Mouse (Mus musculus) embryonic facial prominence, embryonic 10.5 days (tissue): ENCODE data around the gene Sept9. TPM values are rescaled to one million over a fixed set of nuclear protein-coding genes. Genes with fewer than 3 reads are reported as not detected.
A peak's percentile ranks its signal among the peaks of the same experiment; 100 is the strongest.

Experiments used
- DNase-seq: peaks from one replicate; pipeline ENCODE4 v3.0.0-alpha.2; 2017; ENCODE audit warnings: low spot score
- H3K27ac ChIP-seq: fragments of 300-500 bp; sonication (generic); replicated peaks from 2 replicates; pipeline ENCODE4 v1.5.1; 2016; ENCODE audit warnings: mild to moderate bottlenecking
- H3K27me3 ChIP-seq: fragments of 300-500 bp; sonication (generic); replicated peaks from 2 replicates; pipeline ENCODE4 v1.6.1; 2016; ENCODE audit warnings: low read depth, mild to moderate bottlenecking; ENCODE audit not compliant: poor library complexity, severe bottlenecking
- H3K36me3 ChIP-seq: fragments of 300-500 bp; sonication (generic); replicated peaks from 2 replicates; pipeline ENCODE4 v1.6.1; 2016; ENCODE audit warnings: mild to moderate bottlenecking, moderate library complexity
- H3K4me1 ChIP-seq: fragments of 300-500 bp; sonication (generic); 2 replicates; pipeline ENCODE4 v1.6.1; 2016
- H3K4me3 ChIP-seq: fragments of 300-500 bp; sonication (generic); 2 replicates; pipeline ENCODE4 v1.5.1; 2016; ENCODE audit warnings: mild to moderate bottlenecking, moderate library complexity
- H3K9me3 ChIP-seq: fragments of 300-500 bp; sonication (generic); 2 replicates; pipeline ENCODE4 v1.6.1; 2016; ENCODE audit warnings: mild to moderate bottlenecking
- WGBS: fragments of 180-500 bp; shearing (Covaris S2); methylation state at CpG from one replicate; pipeline ENCODE4 v1.1.7; 2016; 5-methylcytosine and 5-hydroxymethylcytosine counted together
- polyA plus RNA-seq: library from polyadenylated mRNA; unstranded; fragments of >200 nt; fragmentation: Nextera tagmentation; extraction: Ambion mirVana; gene quantifications from 2 replicates; pipeline ENCODE4 v1.2.1, GENCODE M21; 2016

Sept9 gene
- polyA plus RNA-seq, 1 experiment from 2014 or later, result 255 TPM

GRCm38 (mm10) chr11:117348429-117349103 lies 149.1 kb downstream of the Sept9 start:
- Histone ChIP-seq H3K4me3 (peak overlapping the region; percentile 44; the same call in 1 of the 2 replicates), H3K27ac (peak overlapping the region; percentile 85), H3K27me3 (no peaks in the 10 kb centered on the region), H3K36me3 (peaks cover 35% of the 10 kb centered on the region), H3K9me3 (no peaks in the 10 kb centered on the region), H3K4me1 (peaks cover 77% of the 10 kb centered on the region)
- 65% methylated on average over 10 of the region's 10 CpGs for WGBS
- no peak for DNase-seq

GRCm38 (mm10) chr11:117349429-117350363 lies 150.2 kb downstream of the Sept9 start:
- Histone ChIP-seq H3K27me3 (no peaks in the 10 kb centered on the region), H3K27ac (peak overlapping the region; percentile 85), H3K36me3 (peaks cover 46% of the 10 kb centered on the region), H3K4me3 (peak overlapping the region; percentile 44), H3K9me3 (no peaks in the 10 kb centered on the region), H3K4me1 (peaks cover 72% of the 10 kb centered on the region)
- peak; percentile 72 for DNase-seq
- 20% methylated on average over 20 of the region's 20 CpGs for WGBS

GRCm38 (mm10) chr11:117350462-117351222 lies 151.2 kb downstream of the Sept9 start:
- H3K9me3 ChIP-seq, result no peaks in the 10 kb centered on the region
- peak overlapping the region; percentile 44 for H3K4me3 ChIP-seq
- H3K27me3 ChIP-seq, result no peaks in the 10 kb centered on the region
- no peak for DNase-seq
- H3K27ac ChIP-seq, result peak overlapping the region; percentile 85
- WGBS, result 76% methylated on average over 11 of the region's 11 CpGs
- H3K4me1 ChIP-seq, result peaks cover 63% of the 10 kb centered on the region
- H3K36me3 ChIP-seq, result peaks cover 56% of the 10 kb centered on the region

GRCm38 (mm10) chr11:117353126-117353525 lies 153.7 kb downstream of the Sept9 start:
- no peak for DNase-seq
- H3K36me3 ChIP-seq, result peaks cover 80% of the 10 kb centered on the region
- H3K9me3 ChIP-seq, result no peaks in the 10 kb centered on the region
- H3K4me1 ChIP-seq, result peaks cover 41% of the 10 kb centered on the region
- no peak overlapping the region for H3K27ac ChIP-seq
- no peak overlapping the region for H3K4me3 ChIP-seq
- WGBS, result 93% methylated on average over 11 of the region's 11 CpGs
- no peaks in the 10 kb centered on the region for H3K27me3 ChIP-seq

GRCm38 (mm10) chr11:117354107-117354506 lies 154.6 kb downstream of the Sept9 start:
- no peak for DNase-seq
- WGBS, result 89% methylated on average over 4 of the region's 4 CpGs
- no peaks in the 10 kb centered on the region for H3K9me3 ChIP-seq
- H3K4me3 ChIP-seq, result no peak overlapping the region
- 0 out of 2 replicates have a peak overlapping the region, but pooled peaks have one; percentile 6 for H3K27ac ChIP-seq
- H3K4me1 ChIP-seq, result peaks cover 32% of the 10 kb centered on the region
- H3K36me3 ChIP-seq, result peaks cover 90% of the 10 kb centered on the region
- no peaks in the 10 kb centered on the region for H3K27me3 ChIP-seq

GRCm38 (mm10) chr11:117356937-117357336 lies 157.5 kb downstream of the Sept9 start:
- peaks cover 13% of the 10 kb centered on the region for H3K4me1 ChIP-seq
- 77% methylated on average over 3 of the region's 3 CpGs for WGBS
- no peak for DNase-seq
- no peak overlapping the region for H3K4me3 ChIP-seq
- no peak overlapping the region for H3K27ac ChIP-seq
- peaks cover 100% of the 10 kb centered on the region for H3K36me3 ChIP-seq
- H3K27me3 ChIP-seq, result no peaks in the 10 kb centered on the region
- H3K9me3 ChIP-seq, result no peaks in the 10 kb centered on the region

GRCm38 (mm10) chr11:117357916-117358639 lies 158.6 kb downstream of the Sept9 start:
- WGBS, result 35% methylated on average over 8 of the region's 8 CpGs

GRCm38 (mm10) chr11:117359161-117359560 lies 159.7 kb downstream of the Sept9 start:
- Histone ChIP-seq H3K4me3 (no peak overlapping the region), H3K9me3 (no peaks in the 10 kb centered on the region), H3K36me3 (peaks cover 93% of the 10 kb centered on the region)

More at GRCm38 (mm10) chr11:117357916-117358639, 158.6 kb downstream of the Sept9 start:
- H3K4me3 ChIP-seq, result no peak overlapping the region
- peak; percentile 94 for DNase-seq
- H3K27me3 ChIP-seq, result no peaks in the 10 kb centered on the region
- H3K36me3 ChIP-seq, result peaks cover 100% of the 10 kb centered on the region
- H3K9me3 ChIP-seq, result no peaks in the 10 kb centered on the region
- no peak overlapping the region; the same call in 1 of the 2 replicates for H3K27ac ChIP-seq
- H3K4me1 ChIP-seq, result peaks cover 13% of the 10 kb centered on the region

GRCm38 (mm10) chr11:117359870-117360269 lies 160.4 kb downstream of the Sept9 start:
- DNase-seq, result peak; percentile 78
- no peak overlapping the region for H3K27ac ChIP-seq
- no peaks in the 10 kb centered on the region for H3K27me3 ChIP-seq
- H3K36me3 ChIP-seq, result peaks cover 86% of the 10 kb centered on the region
- no peaks in the 10 kb centered on the region for H3K9me3 ChIP-seq
- H3K4me1 ChIP-seq, result peaks cover 21% of the 10 kb centered on the region
- H3K4me3 ChIP-seq, result no peak overlapping the region
- WGBS, result 81% methylated on average over 5 of the region's 5 CpGs

More at GRCm38 (mm10) chr11:117359161-117359560, 159.7 kb downstream of the Sept9 start:
- Histone ChIP-seq H3K27me3 (no peaks in the 10 kb centered on the region), H3K4me1 (peaks cover 19% of the 10 kb centered on the region), H3K27ac (no peak overlapping the region)
- 84% methylated on average over 10 of the region's 10 CpGs for WGBS
- no peak for DNase-seq

- Histone ChIP-seq H3K36me3 (peaks cover 79% of the 10 kb centered on the region), H3K27me3 (no peaks in the 10 kb centered on the region), H3K9me3 (no peaks in the 10 kb centered on the region), H3K4me1 (peaks cover 28% of the 10 kb centered on the region), H3K27ac (no peak overlapping the region), H3K4me3 (no peak overlapping the region)
- 73% methylated on average over 7 of the region's 7 CpGs for WGBS
- no peak for DNase-seq
Observed at GRCm38 (mm10) chr11:117360561-117360960, 161.1 kb downstream of the Sept9 start.

GRCm38 (mm10) chr11:117362307-117362706 lies 162.8 kb downstream of the Sept9 start:
- H3K27ac ChIP-seq, result no peak overlapping the region
- no peak for DNase-seq
- H3K27me3 ChIP-seq, result no peaks in the 10 kb centered on the region
- 84% methylated on average over 2 of the region's 2 CpGs for WGBS
- H3K4me3 ChIP-seq, result no peak overlapping the region
- H3K9me3 ChIP-seq, result no peaks in the 10 kb centered on the region
- peaks cover 62% of the 10 kb centered on the region for H3K36me3 ChIP-seq
- peaks cover 30% of the 10 kb centered on the region for H3K4me1 ChIP-seq
